Mouse (Mus musculus) heart, postnatal 0 days (tissue): ENCODE results near the gene Cux1. TPM values are rescaled to one million over a fixed set of nuclear protein-coding genes. Genes with fewer than 3 reads are reported as not detected.

Source experiments
- ATAC-seq: fragments of 200-750 bp; cut with Nextera tagmentation; 2 replicates; pipeline ENCODE4 v1.8.0; 2017; ENCODE audit warnings: low read depth, moderate number of reproducible peaks, moderate library complexity; ENCODE audit not compliant: insufficient read depth
- DNase-seq: peaks from one replicate; pipeline ENCODE4 v3.0.0-alpha.2; 2016; ENCODE audit warnings: low spot score
- H3K27ac ChIP-seq: fragments of 300-500 bp; sonication (generic); 2 replicates; pipeline ENCODE4 v1.5.1; 2014; ENCODE audit warnings: low read depth, mild to moderate bottlenecking
- H3K27me3 ChIP-seq: fragments of 300-500 bp; sonication (generic); 2 replicates; pipeline ENCODE4 v1.6.1; 2014; ENCODE audit warnings: low read length, mixed read lengths; ENCODE audit not compliant: control insufficient read depth, insufficient read depth
- H3K36me3 ChIP-seq: fragments of 300-500 bp; sonication (generic); replicated peaks from 2 replicates; pipeline ENCODE4 v1.6.1; 2014; ENCODE audit warnings: low read length, mixed read lengths; ENCODE audit not compliant: control insufficient read depth, insufficient read depth
- H3K4me1 ChIP-seq: fragments of 300-500 bp; sonication (generic); 2 replicates; pipeline ENCODE4 v1.6.1; 2014; ENCODE audit warnings: antibody characterized with exemption; ENCODE audit not compliant: control insufficient read depth, insufficient read depth
- H3K4me2 ChIP-seq: fragments of 300-500 bp; sonication (generic); 2 replicates; pipeline ENCODE4 v1.6.1; 2014; ENCODE audit warnings: low read depth, mild to moderate bottlenecking, low read length, moderate library complexity
- H3K4me3 ChIP-seq: fragments of 300-500 bp; sonication (generic); 2 replicates; pipeline ENCODE4 v1.5.1; 2014; ENCODE audit warnings: low read depth, low read length
- H3K9ac ChIP-seq: fragments of 300-500 bp; sonication (generic); replicated peaks from 2 replicates; pipeline ENCODE4 v1.6.1; 2014; ENCODE audit warnings: low read depth, low read length, mixed read lengths
- H3K9me3 ChIP-seq: fragments of 300-500 bp; sonication (generic); replicated peaks from 2 replicates; pipeline ENCODE4 v1.6.1; 2016; ENCODE audit warnings: low read length; ENCODE audit not compliant: control insufficient read depth
- CTCF ChIP-seq: IDR thresholded peaks from 2 replicates; pipeline ENCODE4 v1.5.1; 2016; ENCODE audit warnings: antibody characterized with exemption, control low read depth, low read depth
- EP300 ChIP-seq: IDR thresholded peaks from 2 replicates; pipeline ENCODE4 v1.6.1; 2016; ENCODE audit warnings: antibody characterized with exemption, low read depth
- WGBS: fragments of 180-500 bp; shearing (Covaris S2); extraction: QIAGEN DNeasy Blood & Tissue Kit; methylation state at CpG from one replicate; pipeline ENCODE4 v1.1.7; 2014; 5-methylcytosine and 5-hydroxymethylcytosine counted together
- polyA plus RNA-seq: library from polyadenylated mRNA; unstranded; fragments of >200 nt; fragmentation: Nextera tagmentation; extraction: Ambion mirVana; gene quantifications from 2 replicates; pipeline ENCODE4 v1.2.1, GENCODE M21; 2015
- total RNA-seq: library from RNA; depleted of rRNA; stranded (reverse); fragments of >200 nt; gene quantifications from 2 replicates; pipeline ENCODE4 v1.2.3, GENCODE M21; 2014; ENCODE audit warnings: low replicate concordance

The Cux1 gene
- total and polyA plus RNA-seq, 2 experiments from 2014 or later: 50.7 to 89.5 TPM

- no peak for ATAC-seq
- no peaks in the 10 kb centered on the region for H3K9me3 ChIP-seq
- TF ChIP-seq EP300 (no peak), CTCF (no peak)
- no peak overlapping the region for H3K4me2 ChIP-seq
- no peaks in the 10 kb centered on the region for H3K27me3 ChIP-seq
- no peak overlapping the region for H3K4me3 ChIP-seq
- 62% methylated on average over 3 of the region's 3 CpGs for WGBS
- no peak overlapping the region for H3K9ac ChIP-seq
- H3K27ac ChIP-seq: peak overlapping the region; percentile 3; the same call in 1 of the 2 replicates
- H3K4me1 ChIP-seq: peaks cover 23% of the 10 kb centered on the region
- no peaks in the 10 kb centered on the region for H3K36me3 ChIP-seq
- DNase-seq: no peak
Observed at GRCm38 (mm10) chr5:136385161-136385560, 182.1 kb downstream of the Cux1 start.

- H3K27ac ChIP-seq: peak overlapping the region; percentile 48
- WGBS: 72% methylated on average over 9 of the region's 9 CpGs
- peak; percentile 33; the same call in 1 of the 2 replicates for ATAC-seq
Observed at GRCm38 (mm10) chr5:136382261-136383005, 184.9 kb downstream of the Cux1 start.

DNA sequence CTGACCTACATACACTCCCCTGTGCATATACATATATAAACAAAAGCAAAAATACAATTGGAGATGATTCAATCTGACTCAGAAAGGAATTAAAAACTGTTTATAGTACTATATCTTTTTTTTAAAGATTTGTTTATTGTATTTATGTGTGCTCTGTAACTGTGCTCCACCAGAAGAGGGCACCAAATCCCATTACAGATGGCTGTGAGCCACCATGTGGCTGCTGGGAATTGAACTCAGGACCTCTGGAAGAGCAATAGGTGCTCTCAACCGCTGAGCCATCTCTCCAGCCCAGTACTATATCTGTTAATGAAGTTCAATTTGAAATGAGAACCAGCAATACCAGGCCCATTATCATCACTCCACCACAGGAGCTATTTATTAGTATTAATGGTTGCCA is 187.9 kb downstream of the Cux1 start:
- Histone ChIP-seq H3K4me1 (peaks cover 30% of the 10 kb centered on the region), H3K4me3 (no peak overlapping the region), H3K4me2 (no peak overlapping the region), H3K27ac (no peak overlapping the region), H3K9ac (no peak overlapping the region), H3K36me3 (no peaks in the 10 kb centered on the region), H3K9me3 (no peaks in the 10 kb centered on the region), H3K27me3 (no peaks in the 10 kb centered on the region)
- DNase-seq (no peak), ATAC-seq (no peak)
- TF ChIP-seq EP300: no peak
- TF ChIP-seq CTCF: no peak; the same call in 1 of the 2 replicates
- 97% methylated on average over 1 of the region's 1 CpGs for WGBS

More at GRCm38 (mm10) chr5:136382261-136383005, 184.9 kb downstream of the Cux1 start:
- Histone ChIP-seq H3K36me3 (no peaks in the 10 kb centered on the region), H3K27me3 (no peaks in the 10 kb centered on the region), H3K9me3 (no peaks in the 10 kb centered on the region), H3K4me2 (no peak overlapping the region), H3K4me3 (no peak overlapping the region), H3K4me1 (peaks cover 13% of the 10 kb centered on the region; the same call in 1 of the 2 replicates), H3K9ac (no peak overlapping the region)
- DNase-seq: no peak
- no peak for TF ChIP-seq CTCF

GRCm38 (mm10) chr5:136377101-136377500 is 190.2 kb downstream of the Cux1 start:
- H3K27me3 ChIP-seq: no peaks in the 10 kb centered on the region
- TF ChIP-seq EP300: no peak
- no peak for TF ChIP-seq CTCF
- H3K36me3 ChIP-seq: no peaks in the 10 kb centered on the region; the same call in 1 of the 2 replicates
- H3K9ac ChIP-seq: no peak overlapping the region
- no peak for DNase-seq
- H3K4me1 ChIP-seq: peaks cover 30% of the 10 kb centered on the region
- no peak overlapping the region for H3K27ac ChIP-seq
- H3K4me3 ChIP-seq: no peak overlapping the region
- WGBS: 89% methylated on average over 3 of the region's 3 CpGs
- no peak overlapping the region for H3K4me2 ChIP-seq
- no peaks in the 10 kb centered on the region for H3K9me3 ChIP-seq
- no peak for ATAC-seq

DNA sequence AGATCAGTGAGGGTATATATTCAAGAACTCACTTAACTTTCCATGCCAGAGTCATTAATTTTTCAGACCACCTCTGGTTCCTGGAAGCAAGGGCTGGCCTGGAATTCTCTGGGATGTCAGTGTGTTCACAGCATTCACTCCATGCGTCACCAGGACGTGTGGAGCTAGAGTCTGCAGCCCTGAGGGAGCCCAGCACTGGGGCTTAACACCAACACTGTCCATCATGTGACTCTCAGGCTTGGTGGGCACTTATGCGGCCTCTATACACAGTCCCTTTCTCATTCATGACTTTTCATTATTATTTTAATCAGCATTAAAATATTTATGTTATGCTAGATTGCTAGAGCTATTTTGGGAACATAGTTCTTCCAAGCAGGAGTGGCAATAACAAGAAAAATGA is 191.9 kb downstream of the Cux1 start:
- WGBS: 26% methylated on average over 3 of the region's 3 CpGs
- Histone ChIP-seq H3K9me3 (no peaks in the 10 kb centered on the region), H3K27ac (peak overlapping the region; percentile 65), H3K4me3 (no peak overlapping the region), H3K4me1 (peaks cover 24% of the 10 kb centered on the region), H3K27me3 (no peaks in the 10 kb centered on the region), H3K4me2 (0 out of 2 replicates have a peak overlapping the region, but pooled peaks have one; percentile 23), H3K36me3 (peaks cover 4% of the 10 kb centered on the region), H3K9ac (no peak overlapping the region)
- peak; percentile 69; the same call in 1 of the 2 replicates for ATAC-seq
- TF ChIP-seq EP300 (no peak), CTCF (no peak)
- DNase-seq: no peak
